Mouse (Mus musculus): Measurements from ENCODE around the gene Iqcf6.
A peak's percentile ranks its signal among the peaks of the same experiment; 100 is the strongest.

The Iqcf6 gene

GRCm38 (mm10) chr9:106657592-106657991, 31.2 kb downstream of the Iqcf6 start:
- DNase-seq (ENCODE audit: low spot score), result no peak

GRCm38 (mm10) chr9:106659441-106659840, 33.1 kb downstream of the Iqcf6 start:
- DNase-seq (ENCODE audit: low spot score), result no peak

- DNase-seq (ENCODE audit: low spot score), result no peak
Measured at GRCm38 (mm10) chr9:106659935-106660334, 33.6 kb downstream of the Iqcf6 start.

GRCm38 (mm10) chr9:106663200-106663599, 36.8 kb downstream of the Iqcf6 start:
- no peak for DNase-seq (ENCODE audit: low spot score)

GRCm38 (mm10) chr9:106664433-106664832, 38.1 kb downstream of the Iqcf6 start:
- no peak for DNase-seq (ENCODE audit: low spot score)

- no peak for DNase-seq (ENCODE audit: low spot score)
Measured at GRCm38 (mm10) chr9:106664856-106665255, 38.5 kb downstream of the Iqcf6 start.

- no peak for DNase-seq (ENCODE audit: low spot score)
Measured at GRCm38 (mm10) chr9:106673860-106674259, 47.5 kb downstream of the Iqcf6 start.

GRCm38 (mm10) chr9:106675480-106675879, 49.1 kb downstream of the Iqcf6 start:
- DNase-seq (ENCODE audit: low spot score), result peak; percentile 82

GRCm38 (mm10) chr9:106675965-106676364, 49.6 kb downstream of the Iqcf6 start:
- DNase-seq (ENCODE audit: low spot score), result no peak

GRCm38 (mm10) chr9:106676571-106676970, 50.2 kb downstream of the Iqcf6 start:
- no peak for DNase-seq (ENCODE audit: low spot score)

Data from MN1 (cell line).